Mouse (Mus musculus) heart, adult 2 months (tissue): Measurements from ENCODE around the gene Rpl37. TPM values are rescaled to one million over a fixed set of nuclear protein-coding genes. Genes with fewer than 3 reads are reported as not detected.
"Not testable (repeated sequence)": the region's sequence is repeated elsewhere in the genome, so short reads cannot be mapped to it uniquely, and the experiment has no call there.

Experiments
- DNase-seq, 2 experiments: peaks; one replicate each; pipeline ENCODE4 v3.0.0; 2021
- H3K27ac ChIP-seq: fragments of 200-600 bp; 2 replicates; pipeline ENCODE4 v1.8.1; 2022
- H3K27me3 ChIP-seq: fragments of 200-500 bp; 2 replicates; pipeline ENCODE4 v1.6.1; 2012; ENCODE audit warnings: mild to moderate bottlenecking, low read length, inconsistent platforms, mixed read lengths; ENCODE audit not compliant: control insufficient read depth, insufficient read depth
- H3K36me3 ChIP-seq: fragments of 200-500 bp; 2 replicates; pipeline ENCODE4 v1.6.1; 2012; ENCODE audit warnings: low read length, inconsistent platforms; ENCODE audit not compliant: control insufficient read depth, insufficient read depth
- H3K4me1 ChIP-seq: fragments of 200-500 bp; 2 replicates; pipeline ENCODE4 v1.6.1; 2011; ENCODE audit warnings: low read length; ENCODE audit not compliant: control insufficient read depth, insufficient read depth
- H3K4me3 ChIP-seq: fragments of 200-600 bp; 2 replicates; pipeline ENCODE4 v1.8.1; 2022
- H3K79me2 ChIP-seq: fragments of 200-500 bp; replicated peaks from 2 replicates; pipeline ENCODE4 v1.6.1; 2012; ENCODE audit warnings: mild to moderate bottlenecking, inconsistent platforms, low read length, moderate library complexity, mixed read lengths; ENCODE audit not compliant: control insufficient read depth, insufficient read depth
- H3K9ac ChIP-seq: fragments of 200-500 bp; 2 replicates; pipeline ENCODE4 v1.6.1; 2012; ENCODE audit warnings: low read depth, mild to moderate bottlenecking, control low read depth, inconsistent platforms, low read length, mixed read lengths
- CTCF ChIP-seq: fragments of 200-600 bp; IDR thresholded peaks from 2 replicates; pipeline ENCODE4 v1.8.1; 2022; ENCODE audit warnings: antibody characterized with exemption, mild to moderate bottlenecking, moderate library complexity
- EP300 ChIP-seq: fragments of 200-500 bp; IDR thresholded peaks from 2 replicates; pipeline ENCODE4 v1.6.1; 2011; ENCODE audit warnings: low read depth, low read length, control low read depth; ENCODE audit not compliant: insufficient read depth
- POLR2A ChIP-seq: fragments of 200-500 bp; IDR thresholded peaks from 2 replicates; pipeline ENCODE4 v1.6.1; 2011; ENCODE audit warnings: mild to moderate bottlenecking, low read depth, low read length, control low read depth; ENCODE audit not compliant: insufficient read depth
- WGBS: fragments of 180-500 bp; shearing (Covaris S2); methylation state at CpG from one replicate; pipeline ENCODE4 v1.1.7; 2018; 5-methylcytosine and 5-hydroxymethylcytosine counted together
- intact Hi-C: fragments of 180-260 bp; cut with DNase I; formaldehyde crosslinking; loops from one replicate; pipeline ENCODE4 v1.15.1; 2025
- polyA plus RNA-seq: library from polyadenylated mRNA; depleted of rRNA; stranded (reverse); fragments of >200 nt; gene quantifications from 2 replicates; pipeline ENCODE4 v1.2.3, GENCODE M21; 2012
- total RNA-seq, 2 experiments: library from RNA; stranded (reverse); gene quantifications; 2 replicates each; pipeline ENCODE4 v1.2.3; 2021

The Rpl37 gene
- total and polyA plus RNA-seq, 3 experiments, result 186 to 405 (median 228) TPM

GRCm38 (mm10) chr15:5128176-5128940 is 11.9 kb downstream of the Rpl37 start:
- no peak for TF ChIP-seq CTCF
- no peak for TF ChIP-seq POLR2A
- no peak for TF ChIP-seq EP300
- Histone ChIP-seq H3K4me3 (no peak overlapping the region), H3K27me3 (no peaks in the 10 kb centered on the region), H3K79me2 (no peaks in the 10 kb centered on the region), H3K36me3 (no peaks in the 10 kb centered on the region), H3K9ac (no peak overlapping the region), H3K4me1 (no peaks in the 10 kb centered on the region), H3K27ac (no peak overlapping the region)
- WGBS, result 58% methylated on average over 5 of the region's 5 CpGs
- DNase-seq, result no peak
- intact Hi-C loops, result no loop called here

- Histone ChIP-seq H3K9ac (no peak overlapping the region), H3K4me3 (no peak overlapping the region), H3K79me2 (no peaks in the 10 kb centered on the region), H3K36me3 (no peaks in the 10 kb centered on the region), H3K4me1 (no peaks in the 10 kb centered on the region), H3K27ac (no peak overlapping the region), H3K27me3 (no peaks in the 10 kb centered on the region)
- no peak for DNase-seq
- intact Hi-C loops, result no loop called here
- TF ChIP-seq EP300, result no peak
- no peak for TF ChIP-seq POLR2A
- no peak for TF ChIP-seq CTCF
- WGBS, result 87% methylated on average over 12 of the region's 12 CpGs
Observed at GRCm38 (mm10) chr15:5129111-5129805, 12.8 kb downstream of the Rpl37 start.

- H3K4me3 ChIP-seq, H3K79me2 ChIP-seq, DNase-seq, H3K9ac ChIP-seq, H3K27ac ChIP-seq, intact Hi-C loops, H3K4me1 ChIP-seq, H3K27me3 ChIP-seq, H3K36me3 ChIP-seq: not testable (repeated sequence)
- 64% methylated on average over 14 of the region's 14 CpGs for whole genome bisulfite sequencing
Observed at GRCm38 (mm10) chr15:5130887-5131668, 14.6 kb downstream of the Rpl37 start.

- Histone ChIP-seq H3K9ac (no peak overlapping the region), H3K4me1 (no peaks in the 10 kb centered on the region), H3K4me3 (no peak overlapping the region), H3K36me3 (no peaks in the 10 kb centered on the region), H3K27me3 (no peaks in the 10 kb centered on the region), H3K27ac (no peak overlapping the region), H3K79me2 (no peaks in the 10 kb centered on the region)
- intact Hi-C loops, result no loop called here
- TF ChIP-seq CTCF (no peak), POLR2A (no peak), EP300 (no peak)
- WGBS, result 78% methylated on average over 3 of the region's 3 CpGs
- no peak for DNase-seq
Observed at GRCm38 (mm10) chr15:5133301-5133700, 16.9 kb downstream of the Rpl37 start.

- no peak for TF ChIP-seq POLR2A
- TF ChIP-seq CTCF, result no peak
- no peak for TF ChIP-seq EP300
- Histone ChIP-seq H3K4me1 (no peaks in the 10 kb centered on the region), H3K4me3 (no peak overlapping the region), H3K27ac (no peak overlapping the region), H3K9ac (no peak overlapping the region), H3K36me3 (no peaks in the 10 kb centered on the region), H3K79me2 (no peaks in the 10 kb centered on the region), H3K27me3 (no peaks in the 10 kb centered on the region)
- intact Hi-C loops, result no loop called here
- DNase-seq, result no peak
- WGBS, result 93% methylated on average over 3 of the region's 3 CpGs
Observed at GRCm38 (mm10) chr15:5134179-5134578, 17.7 kb downstream of the Rpl37 start.
